In genomic region chr4:42904523-42904922, GRCm38 (mm10) we compare ENCODE assay signal across 20 mouse cellular contexts. TPM values are rescaled to one million over a fixed set of nuclear protein-coding genes. Genes with fewer than 3 reads are reported as not detected.
"Had no signal": no experiment of that assay in that cellular context is flagged by ENCODE, and none has a peak within 500 bp of the region (broad histone marks: within the 10 kb centered on the region; RNA-seq: fewer than 3 reads in every experiment).

No protein-coding gene starts in this region.

- ATAC-seq: hindbrain, embryonic 16.5 days; inflammation-experienced regulatory T-cells, adult 6 months; liver, postnatal 0 days had no signal

- H3K36me3 ChIP-seq: limb, embryonic 12.5 days; liver, embryonic 13.5 days; lung, embryonic 15.5 days; neural tube, embryonic 13.5 days had no signal

- H3K27ac ChIP-seq: limb, embryonic 12.5 days; lung, embryonic 15.5 days; neural tube, embryonic 13.5 days had no signal

- H3K4me1 ChIP-seq: limb, embryonic 12.5 days; lung, embryonic 15.5 days; neural tube, embryonic 13.5 days had no signal

- H3K9me3 ChIP-seq: limb, embryonic 12.5 days; liver, embryonic 13.5 days; lung, embryonic 15.5 days; neural tube, embryonic 13.5 days had no signal

- DNase-seq: kidney, adult 18-20 months; kidney, postnatal 10 days; kidney, postnatal 4 days; liver; liver, embryonic 13.5 days; liver, postnatal 0 days; lung, postnatal 14 days; retina, postnatal 1 day; right cerebral cortex, postnatal 4 days; spleen, adult 18-20 months; thymus, postnatal 36 days had no signal

- H3K4me2 ChIP-seq: limb, embryonic 12.5 days; liver, embryonic 13.5 days; lung, embryonic 15.5 days; neural tube, embryonic 13.5 days had no signal

- H3K4me3 ChIP-seq: limb, embryonic 12.5 days; liver, embryonic 13.5 days; lung, embryonic 15.5 days; neural tube, embryonic 13.5 days had no signal

- H3K9ac ChIP-seq: limb, embryonic 12.5 days; liver, embryonic 13.5 days; liver, postnatal 0 days; lung, embryonic 15.5 days; neural tube, embryonic 13.5 days had no signal

- H3K27me3 ChIP-seq: lung, embryonic 15.5 days; neural tube, embryonic 13.5 days had no signal

RNA-seq across cellular contexts. Expression of gene Phf24, which starts 11.9 kb away (rescaled TPM):
- total RNA-seq: megakaryocyte-erythroid progenitor cell, adult 5-6 weeks had no signal
- polyA plus RNA-seq: inflammation-experienced regulatory T-cells, adult 6 months had no signal

RNA-seq across cellular contexts. Expression of gene Fam205c, which starts 30.5 kb away (rescaled TPM):
- total RNA-seq: megakaryocyte-erythroid progenitor cell, adult 5-6 weeks had no signal
- polyA plus RNA-seq: inflammation-experienced regulatory T-cells, adult 6 months; limb, embryonic 12.5 days had no signal

RNA-seq across cellular contexts. Expression of gene Gm12394, which starts 48.0 kb away (rescaled TPM):
- total RNA-seq: megakaryocyte-erythroid progenitor cell, adult 5-6 weeks had no signal
- polyA plus RNA-seq: inflammation-experienced regulatory T-cells, adult 6 months; stomach, embryonic 14.5 days had no signal

RNA-seq across cellular contexts. Expression of gene Fam205a1, which starts 50.8 kb away (rescaled TPM):
- polyA plus RNA-seq: inflammation-experienced regulatory T-cells, adult 6 months; kidney, embryonic 14.5 days; limb, embryonic 12.5 days; lung, embryonic 15.5 days; thymus, postnatal 0 days had no signal
